12 mouse cellular contexts compared by ENCODE assay signal in genomic region chr12:104245595-104245994, GRCm38 (mm10). TPM values are rescaled to one million over a fixed set of nuclear protein-coding genes. Genes with fewer than 3 reads are reported as not detected.
DNase-seq lines count a peak whose midpoint lies in the region.
"Had no signal": no experiment of that assay in that cellular context is flagged by ENCODE, and none has a peak within 500 bp of the region (broad histone marks: within the 10 kb centered on the region; RNA-seq: fewer than 3 reads in every experiment).

No protein-coding gene starts in this region.

- peak; percentile 6 for DNase-seq in gastrocnemius, adult 18-20 months (ENCODE audit: low spot score)
- DNase-seq in gastrocnemius, postnatal 14 days: no peak
- peak; percentile 17 for DNase-seq in right cerebral cortex, adult 18-20 months
- no peak for DNase-seq in right cerebral cortex, postnatal 4 days
- DNase-seq in layer of hippocampus, adult 9-11 months: peak; percentile 32
- DNase-seq in urinary bladder, adult 18-20 months (ENCODE audit: low spot score in 2 of 2): no peak
- no peak for DNase-seq in kidney, postnatal 4 days
- DNase-seq in cerebellum, postnatal 36 days: no peak
- DNase-seq: cerebellum, adult 18-20 months; thymus, postnatal 4 days had no signal

- intact Hi-C loops in gastrocnemius, postnatal 14 days (cut with DNase I; ENCODE audit: low total_unique reads): no loop called here

RNA-seq across cellular contexts. Expression of gene Serpina3g, which starts 9.6 kb away (rescaled TPM):
- total RNA-seq in gastrocnemius, adult 18-20 months (2021): under 1 TPM in 1 of 2 experiments, not detected in 1; 0.39 TPM
- total RNA-seq in gastrocnemius, postnatal 14 days (2021): not detected

RNA-seq across cellular contexts. Expression of gene Serpina3i, which starts 17.3 kb away (rescaled TPM):
- total RNA-seq in gastrocnemius, adult 18-20 months (2021): not detected
- total RNA-seq in gastrocnemius, postnatal 14 days (2021): not detected
- total RNA-seq: megakaryocyte-erythroid progenitor cell, adult 5-6 weeks had no signal

RNA-seq across cellular contexts. Expression of gene Serpina3f, which starts 31.3 kb away (rescaled TPM):
- total RNA-seq in gastrocnemius, adult 18-20 months (2021): not detected
- not detected for total RNA-seq in gastrocnemius, postnatal 14 days (2021)
- total RNA-seq: gastrocnemius, postnatal 4 days had no signal

Comparison
In these comparisons a context has a peak if more than half of its experiments do, and no peak if none do; other contexts are left out.
1. DNase-seq: peak in gastrocnemius, adult 18-20 months (single experiment), right cerebral cortex, adult 18-20 months (single experiment) and layer of hippocampus, adult 9-11 months (single experiment); none in gastrocnemius, postnatal 14 days (single experiment), right cerebral cortex, postnatal 4 days (single experiment), urinary bladder, adult 18-20 months (0 of 2), kidney, postnatal 4 days (0 of 2) and cerebellum, postnatal 36 days (0 of 2).